Mouse (Mus musculus) heart, adult 2 months (tissue): ENCODE measurements at regions not wholly inside any gene's neighbourhood (a gene's known extent, or its start where the extent isn't known, plus 50 kb on each side); places are given as distances from the start of the nearest gene placed in this dataset.

ENCODE experiments used
- CTCF ChIP-seq: fragments of 200-600 bp; IDR thresholded peaks from 2 replicates; pipeline ENCODE4 v1.8.1; 2022; ENCODE audit warnings: antibody characterized with exemption, mild to moderate bottlenecking, moderate library complexity
- EP300 ChIP-seq: fragments of 200-500 bp; IDR thresholded peaks from 2 replicates; pipeline ENCODE4 v1.6.1; 2011; ENCODE audit warnings: low read depth, low read length, control low read depth; ENCODE audit not compliant: insufficient read depth
- POLR2A ChIP-seq: fragments of 200-500 bp; IDR thresholded peaks from 2 replicates; pipeline ENCODE4 v1.6.1; 2011; ENCODE audit warnings: mild to moderate bottlenecking, low read depth, low read length, control low read depth; ENCODE audit not compliant: insufficient read depth

DNA sequence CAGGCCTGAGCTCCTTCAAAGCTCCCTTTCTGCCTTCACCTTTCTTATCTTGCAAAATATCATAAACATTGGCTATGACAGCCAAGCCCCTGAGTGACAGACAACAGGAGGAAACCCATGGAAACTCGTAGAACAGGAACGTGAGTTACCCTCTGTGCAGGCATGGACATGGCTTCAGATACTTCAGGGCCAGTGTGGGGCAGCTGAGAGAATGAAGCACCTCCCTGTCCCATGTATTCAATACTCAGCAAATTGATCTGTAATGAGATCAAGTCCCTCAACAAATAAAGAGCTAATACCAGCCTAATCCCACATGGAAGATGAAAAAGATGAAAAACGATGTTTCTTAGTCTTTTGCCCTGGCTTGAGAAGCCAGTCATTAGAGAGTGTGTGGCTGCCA is 249.5 kb downstream of the Maf start:
- TF ChIP-seq CTCF = no peak
- no peak for TF ChIP-seq EP300
- TF ChIP-seq POLR2A = no peak
